ENCODE assay signal across 25 mouse cellular contexts in genomic region chr19:55635488-55635887, GRCm38 (mm10).
DNase-seq lines count a peak whose midpoint lies in the region; ATAC-seq and TF ChIP-seq lines count a peak whose summit lies in the region.
"Had no signal": no experiment of that assay in that cellular context is flagged by ENCODE, and none has a peak within 500 bp of the region (broad histone marks: within the 10 kb centered on the region; RNA-seq: fewer than 3 reads in every experiment).

No protein-coding gene starts in this region.

- no peaks in the 10 kb centered on the region for H3K9me3 ChIP-seq in forebrain, embryonic 12.5 days
- H3K9me3 ChIP-seq in forebrain, embryonic 11.5 days (ENCODE audit: control insufficient read depth, low read length): no peaks in the 10 kb centered on the region; the same call in 1 of the 2 replicates
- no peaks in the 10 kb centered on the region for H3K9me3 ChIP-seq in midbrain, postnatal 0 days (ENCODE audit: low read length)
- no peaks in the 10 kb centered on the region for H3K9me3 ChIP-seq in midbrain, embryonic 10.5 days (replicated peaks)
- no peaks in the 10 kb centered on the region for H3K9me3 ChIP-seq in hindbrain, embryonic 11.5 days (ENCODE audit: control insufficient read depth, low read length)
- H3K9me3 ChIP-seq in neural tube, embryonic 13.5 days: no peaks in the 10 kb centered on the region
- peaks cover 3% of the 10 kb centered on the region for H3K9me3 ChIP-seq in kidney, embryonic 16.5 days (ENCODE audit: low read length)
- H3K9me3 ChIP-seq: forebrain, embryonic 13.5 days; heart, embryonic 15.5 days had no signal

- H3K9ac ChIP-seq in forebrain, embryonic 12.5 days: no peak overlapping the region
- no peak overlapping the region for H3K9ac ChIP-seq in forebrain, embryonic 11.5 days (ENCODE audit: low read length)
- no peak overlapping the region for H3K9ac ChIP-seq in midbrain, postnatal 0 days (replicated peaks; ENCODE audit: low read length, poor library complexity, severe bottlenecking)
- no peak overlapping the region for H3K9ac ChIP-seq in hindbrain, embryonic 11.5 days (ENCODE audit: low read depth, low read length)
- no peak overlapping the region for H3K9ac ChIP-seq in neural tube, embryonic 13.5 days
- H3K9ac ChIP-seq in kidney, embryonic 16.5 days (replicated peaks; ENCODE audit: low read length): no peak overlapping the region
- H3K9ac ChIP-seq: forebrain, embryonic 13.5 days; heart, embryonic 15.5 days had no signal

- TF ChIP-seq CTCF in midbrain, postnatal 0 days (IDR thresholded peaks at IDR 0.05): no peak

- no peaks in the 10 kb centered on the region for H3K36me3 ChIP-seq in forebrain, embryonic 12.5 days (replicated peaks)
- no peaks in the 10 kb centered on the region for H3K36me3 ChIP-seq in forebrain, embryonic 11.5 days (ENCODE audit: control insufficient read depth, insufficient read depth, low read length)
- H3K36me3 ChIP-seq in midbrain, postnatal 0 days (ENCODE audit: insufficient read depth, low read length): no peaks in the 10 kb centered on the region
- no peaks in the 10 kb centered on the region for H3K36me3 ChIP-seq in midbrain, embryonic 10.5 days
- no peaks in the 10 kb centered on the region for H3K36me3 ChIP-seq in hindbrain, embryonic 11.5 days (ENCODE audit: control insufficient read depth, insufficient read depth, low read length)
- no peaks in the 10 kb centered on the region for H3K36me3 ChIP-seq in neural tube, embryonic 13.5 days
- H3K36me3 ChIP-seq in kidney, embryonic 16.5 days (ENCODE audit: insufficient read depth, low read length): no peaks in the 10 kb centered on the region
- H3K36me3 ChIP-seq: heart, embryonic 15.5 days had no signal

- peaks cover 22% of the 10 kb centered on the region for H3K27me3 ChIP-seq in forebrain, embryonic 12.5 days
- no peaks in the 10 kb centered on the region; the same call in 1 of the 2 replicates for H3K27me3 ChIP-seq in forebrain, embryonic 11.5 days (ENCODE audit: control insufficient read depth, insufficient read depth, low read length)
- no peaks in the 10 kb centered on the region for H3K27me3 ChIP-seq in midbrain, postnatal 0 days (ENCODE audit: insufficient read depth, low read length)
- peaks cover 34% of the 10 kb centered on the region for H3K27me3 ChIP-seq in midbrain, embryonic 10.5 days (ENCODE audit: low read depth, poor library complexity, severe bottlenecking)
- H3K27me3 ChIP-seq in hindbrain, embryonic 11.5 days (ENCODE audit: control insufficient read depth, insufficient read depth, low read length): peaks cover 4% of the 10 kb centered on the region; the same call in 1 of the 2 replicates
- peaks cover 68% of the 10 kb centered on the region for H3K27me3 ChIP-seq in neural tube, embryonic 13.5 days
- no peaks in the 10 kb centered on the region for H3K27me3 ChIP-seq in kidney, embryonic 16.5 days (ENCODE audit: insufficient read depth, low read length)
- H3K27me3 ChIP-seq: heart, embryonic 15.5 days; Patski had no signal

- H3K27ac ChIP-seq in forebrain, embryonic 12.5 days: no peak overlapping the region
- H3K27ac ChIP-seq in forebrain, embryonic 11.5 days (ENCODE audit: low read depth, low read length): no peak overlapping the region
- H3K27ac ChIP-seq in midbrain, postnatal 0 days (ENCODE audit: low read depth, low read length): no peak overlapping the region
- H3K27ac ChIP-seq in midbrain, embryonic 10.5 days (replicated peaks): no peak overlapping the region
- no peak overlapping the region for H3K27ac ChIP-seq in hindbrain, embryonic 11.5 days (ENCODE audit: low read depth, low read length)
- no peak overlapping the region for H3K27ac ChIP-seq in neural tube, embryonic 13.5 days (replicated peaks)
- no peak overlapping the region for H3K27ac ChIP-seq in kidney, embryonic 16.5 days (ENCODE audit: low read length)
- H3K27ac ChIP-seq: forebrain, embryonic 13.5 days; gastrocnemius, adult 2 months; heart, embryonic 15.5 days; kidney, postnatal 0 days; left cerebral cortex, adult 2 months; stomach, postnatal 0 days had no signal

- H3K4me1 ChIP-seq in forebrain, embryonic 12.5 days: peaks cover 4% of the 10 kb centered on the region
- peaks cover 2% of the 10 kb centered on the region; the same call in 1 of the 2 replicates for H3K4me1 ChIP-seq in forebrain, embryonic 11.5 days (replicated peaks; ENCODE audit: control insufficient read depth, insufficient read depth, low read length)
- no peaks in the 10 kb centered on the region for H3K4me1 ChIP-seq in midbrain, postnatal 0 days (ENCODE audit: insufficient read depth, low read length)
- H3K4me1 ChIP-seq in midbrain, embryonic 10.5 days: peaks cover 8% of the 10 kb centered on the region; the same call in 1 of the 2 replicates
- no peaks in the 10 kb centered on the region for H3K4me1 ChIP-seq in hindbrain, embryonic 11.5 days (replicated peaks; ENCODE audit: control insufficient read depth, insufficient read depth, low read length)
- peaks cover 7% of the 10 kb centered on the region; the same call in 1 of the 2 replicates for H3K4me1 ChIP-seq in neural tube, embryonic 13.5 days (replicated peaks)
- no peaks in the 10 kb centered on the region for H3K4me1 ChIP-seq in kidney, embryonic 16.5 days (ENCODE audit: insufficient read depth, low read length)
- H3K4me1 ChIP-seq: forebrain, embryonic 13.5 days; heart, embryonic 15.5 days had no signal

- no peak overlapping the region for H3K4me2 ChIP-seq in forebrain, embryonic 12.5 days
- H3K4me2 ChIP-seq in forebrain, embryonic 11.5 days (ENCODE audit: low read depth, low read length, severe bottlenecking): no peak overlapping the region
- no peak overlapping the region for H3K4me2 ChIP-seq in midbrain, postnatal 0 days (ENCODE audit: low read depth, low read length, poor library complexity, severe bottlenecking)
- H3K4me2 ChIP-seq in hindbrain, embryonic 11.5 days (replicated peaks; ENCODE audit: low read depth, low read length): no peak overlapping the region
- H3K4me2 ChIP-seq in neural tube, embryonic 13.5 days: no peak overlapping the region
- H3K4me2 ChIP-seq in kidney, embryonic 16.5 days (replicated peaks; ENCODE audit: low read depth, low read length): no peak overlapping the region
- H3K4me2 ChIP-seq: forebrain, embryonic 13.5 days; heart, embryonic 15.5 days had no signal

- no peak for DNase-seq in forebrain, embryonic 11.5 days (ENCODE audit: low spot score)
- peak; percentile 39 for DNase-seq in midbrain, postnatal 0 days (ENCODE audit: low spot score)
- no peak for DNase-seq in midbrain, embryonic 10.5 days (ENCODE audit: low spot score)
- DNase-seq in hindbrain, embryonic 11.5 days (ENCODE audit: low spot score): peak; percentile 63
- no peak for DNase-seq in urinary bladder, postnatal 36 days (ENCODE audit: low spot score in 2 of 2)
- DNase-seq: cerebellum, adult 18-20 months; cerebellum, postnatal 36 days; gastrocnemius, adult 2 months; heart, postnatal 36 days; kidney, adult 18-20 months; left cerebral cortex, postnatal 4 days; liver; right cerebral cortex, postnatal 14 days; thymus, adult 2 months; thymus, postnatal 4 days had no signal

- WGBS in forebrain, embryonic 12.5 days: 70% methylated on average over 15 of the region's 15 CpGs
- WGBS in forebrain, embryonic 11.5 days: 77% methylated on average over 15 of the region's 15 CpGs
- WGBS in midbrain, postnatal 0 days: 34% methylated on average over 15 of the region's 15 CpGs
- WGBS in midbrain, embryonic 10.5 days: 76% methylated on average over 15 of the region's 15 CpGs
- 46% methylated on average over 15 of the region's 15 CpGs for WGBS in hindbrain, embryonic 11.5 days
- WGBS in neural tube, embryonic 13.5 days: 29% methylated on average over 15 of the region's 15 CpGs
- 79% methylated on average over 15 of the region's 15 CpGs for WGBS in kidney, embryonic 16.5 days

- 0 out of 2 replicates have a peak, but pooled peaks have one; percentile 33 for ATAC-seq in forebrain, embryonic 12.5 days (ENCODE audit: low FRiP score)
- no peak for ATAC-seq in forebrain, embryonic 11.5 days (replicated peaks; ENCODE audit: low FRiP score)
- no peak for ATAC-seq in midbrain, postnatal 0 days (ENCODE audit: low FRiP score)
- ATAC-seq in hindbrain, embryonic 11.5 days (ENCODE audit: low FRiP score): peak; percentile 43; the same call in 1 of the 2 replicates
- peak; percentile 65; the same call in 1 of the 2 replicates for ATAC-seq in neural tube, embryonic 13.5 days (ENCODE audit: low read depth)
- no peak for ATAC-seq in kidney, embryonic 16.5 days (ENCODE audit: low FRiP score, low TSS enrichment)
- ATAC-seq: forebrain, embryonic 13.5 days; inflammation-experienced regulatory T-cells, adult 6 months; Patski had no signal

- no peak overlapping the region for H3K4me3 ChIP-seq in forebrain, embryonic 12.5 days (replicated peaks)
- H3K4me3 ChIP-seq in forebrain, embryonic 11.5 days (ENCODE audit: low read depth, low read length): no peak overlapping the region
- no peak overlapping the region for H3K4me3 ChIP-seq in midbrain, postnatal 0 days (ENCODE audit: low read depth, low read length)
- H3K4me3 ChIP-seq in midbrain, embryonic 10.5 days: no peak overlapping the region
- H3K4me3 ChIP-seq in hindbrain, embryonic 11.5 days (ENCODE audit: low read depth, low read length): no peak overlapping the region
- H3K4me3 ChIP-seq in neural tube, embryonic 13.5 days: no peak overlapping the region
- no peak overlapping the region for H3K4me3 ChIP-seq in kidney, embryonic 16.5 days (ENCODE audit: low read length)
- H3K4me3 ChIP-seq: forebrain, embryonic 13.5 days; gastrocnemius, adult 2 months; heart, embryonic 15.5 days; left cerebral cortex, adult 2 months had no signal

Comparison
In these comparisons a context has a peak if more than half of its experiments do, and no peak if none do; other contexts are left out.
1. ATAC-seq: peak in forebrain, embryonic 12.5 days (single experiment), hindbrain, embryonic 11.5 days (single experiment) and neural tube, embryonic 13.5 days (single experiment); none in forebrain, embryonic 11.5 days (single experiment), midbrain, postnatal 0 days (single experiment) and kidney, embryonic 16.5 days (single experiment).
2. DNase-seq: peak in midbrain, postnatal 0 days (single experiment) and hindbrain, embryonic 11.5 days (single experiment); none in forebrain, embryonic 11.5 days (single experiment), midbrain, embryonic 10.5 days (single experiment) and urinary bladder, postnatal 36 days (0 of 2).